ENCODE assay signal across 21 mouse cellular contexts in the genomic region with DNA sequence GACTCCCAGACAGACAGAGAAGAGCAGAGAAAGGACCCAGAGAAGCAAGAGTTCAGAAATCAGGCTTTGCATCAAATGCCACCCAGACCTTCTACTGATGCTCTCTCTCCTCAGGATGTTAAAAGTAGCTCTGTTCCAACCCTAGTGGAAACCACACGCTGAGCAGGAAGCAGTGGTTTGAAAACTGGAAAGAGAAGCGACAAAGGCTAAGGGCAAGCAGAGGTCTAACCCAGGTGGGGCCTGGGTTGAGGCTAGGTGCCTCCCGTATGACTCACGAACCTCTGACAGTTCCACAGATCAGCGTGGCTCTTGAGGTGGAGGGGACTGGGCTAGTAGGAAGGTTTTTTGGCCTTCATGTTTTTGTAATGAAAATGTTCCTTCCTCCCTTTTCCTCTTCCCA. TPM values are rescaled to one million over a fixed set of nuclear protein-coding genes. Genes with fewer than 3 reads are reported as not detected.
DNase-seq lines count a peak whose midpoint lies in the region; ATAC-seq and TF ChIP-seq lines count a peak whose summit lies in the region.
"Had no signal": no experiment of that assay in that cellular context is flagged by ENCODE, and none has a peak within 500 bp of the region (broad histone marks: within the 10 kb centered on the region; RNA-seq: fewer than 3 reads in every experiment).

No protein-coding gene starts in this region.

- no peak overlapping the region for H3K4me3 ChIP-seq in spleen, adult 2 months (ENCODE audit: extremely low read depth, insufficient read depth, insufficient read length)
- no peak overlapping the region for H3K4me3 ChIP-seq in thymus, adult 2 months (ENCODE audit: control insufficient read depth, insufficient read depth, low read length)
- no peak overlapping the region for H3K4me3 ChIP-seq in forebrain, embryonic 10.5 days
- H3K4me3 ChIP-seq in midbrain, postnatal 0 days (ENCODE audit: low read depth, low read length), result no peak overlapping the region
- H3K4me3 ChIP-seq: erythroblast, embryonic 14.5 days; heart, embryonic 13.5 days; midbrain, embryonic 12.5 days; myocyte had no signal

- H3K4me1 ChIP-seq in spleen, adult 2 months (ENCODE audit: control insufficient read depth, insufficient read depth, insufficient read length), result peaks cover 22% of the 10 kb centered on the region
- peaks cover 39% of the 10 kb centered on the region for H3K4me1 ChIP-seq in thymus, adult 2 months (replicated peaks; ENCODE audit: control insufficient read depth, insufficient read depth, low read length)
- peaks cover 32% of the 10 kb centered on the region for H3K4me1 ChIP-seq in forebrain, embryonic 10.5 days
- peaks cover 4% of the 10 kb centered on the region; the same call in 1 of the 2 replicates for H3K4me1 ChIP-seq in midbrain, postnatal 0 days (ENCODE audit: insufficient read depth, low read length)

- no peak overlapping the region for H3K4me2 ChIP-seq in midbrain, postnatal 0 days (ENCODE audit: low read depth, low read length, poor library complexity, severe bottlenecking)
- H3K4me2 ChIP-seq: heart, embryonic 13.5 days; midbrain, embryonic 12.5 days had no signal

- no peak for TF ChIP-seq CTCF in spleen, adult 2 months (IDR thresholded peaks at IDR 0.05; ENCODE audit: extremely low read depth, insufficient read depth, insufficient read length, insufficient replicate concordance)
- no peak for TF ChIP-seq CTCF in thymus, adult 2 months (IDR thresholded peaks at IDR 0.05; ENCODE audit: borderline replicate concordance, control insufficient read depth, extremely low read depth, insufficient read depth, low read length, poor library complexity)
- TF ChIP-seq CTCF in midbrain, postnatal 0 days (IDR thresholded peaks at IDR 0.05), result no peak

- no peaks in the 10 kb centered on the region for H3K36me3 ChIP-seq in spleen, adult 2 months (ENCODE audit: control insufficient read depth, insufficient read depth, low read length)
- H3K36me3 ChIP-seq in thymus, adult 2 months (ENCODE audit: control insufficient read depth, insufficient read depth, low read length), result no peaks in the 10 kb centered on the region
- H3K36me3 ChIP-seq in forebrain, embryonic 10.5 days (replicated peaks), result no peaks in the 10 kb centered on the region
- H3K36me3 ChIP-seq in midbrain, postnatal 0 days (ENCODE audit: insufficient read depth, low read length), result no peaks in the 10 kb centered on the region
- H3K36me3 ChIP-seq: heart, embryonic 13.5 days; midbrain, embryonic 12.5 days had no signal

- H3K27me3 ChIP-seq in spleen, adult 2 months (ENCODE audit: control insufficient read depth, insufficient read depth, low read length), result no peaks in the 10 kb centered on the region
- no peaks in the 10 kb centered on the region for H3K27me3 ChIP-seq in thymus, adult 2 months (ENCODE audit: control insufficient read depth, insufficient read depth, low read length)
- peaks cover 22% of the 10 kb centered on the region for H3K27me3 ChIP-seq in forebrain, embryonic 10.5 days (ENCODE audit: poor library complexity, severe bottlenecking)
- no peaks in the 10 kb centered on the region for H3K27me3 ChIP-seq in midbrain, postnatal 0 days (ENCODE audit: insufficient read depth, low read length)
- H3K27me3 ChIP-seq: Patski had no signal

- ATAC-seq in midbrain, postnatal 0 days (ENCODE audit: low FRiP score), result no peak
- ATAC-seq: forebrain, embryonic 16.5 days; Patski had no signal

- H3K9ac ChIP-seq in midbrain, postnatal 0 days (replicated peaks; ENCODE audit: low read length, poor library complexity, severe bottlenecking), result no peak overlapping the region
- H3K9ac ChIP-seq: heart, embryonic 13.5 days; midbrain, embryonic 12.5 days had no signal

- H3K9me3 ChIP-seq in forebrain, embryonic 10.5 days, result no peaks in the 10 kb centered on the region
- H3K9me3 ChIP-seq in midbrain, postnatal 0 days (ENCODE audit: low read length), result no peaks in the 10 kb centered on the region
- H3K9me3 ChIP-seq: heart, embryonic 13.5 days; midbrain, embryonic 12.5 days had no signal

- WGBS in spleen, adult 2 months, result 19% methylated on average over 5 of the region's 5 CpGs
- 3% methylated on average over 5 of the region's 5 CpGs for WGBS in thymus, adult 2 months
- 90% methylated on average over 5 of the region's 5 CpGs for WGBS in forebrain, embryonic 10.5 days
- 88% methylated on average over 5 of the region's 5 CpGs for whole genome bisulfite sequencing in midbrain, postnatal 0 days

- H3K27ac ChIP-seq in spleen, adult 2 months (ENCODE audit: insufficient read depth, low read length), result peak overlapping the region; percentile 52; the same call in 1 of the 2 replicates
- no peak overlapping the region for H3K27ac ChIP-seq in thymus, adult 2 months (ENCODE audit: control insufficient read depth, insufficient read depth, low read length)
- H3K27ac ChIP-seq in forebrain, embryonic 10.5 days, result no peak overlapping the region
- H3K27ac ChIP-seq in midbrain, postnatal 0 days (ENCODE audit: low read depth, low read length), result no peak overlapping the region
- H3K27ac ChIP-seq: heart, embryonic 13.5 days; midbrain, embryonic 12.5 days had no signal

- DNase-seq in spleen, adult 2 months (ENCODE audit: low read depth in 1 of 2, low spot score in 2 of 2), result peak in 1 of 2 experiments; percentile 19
- no peak for DNase-seq in spleen, adult 18-20 months
- peak; percentile 86 for DNase-seq in induced T-regulatory cell, adult 2 months (ENCODE audit: low read depth)
- DNase-seq in thymus, adult 2 months, result peak; percentile 62
- DNase-seq in forebrain, embryonic 10.5 days (ENCODE audit: extremely low spot score, low spot score), result no peak
- DNase-seq in midbrain, postnatal 0 days (ENCODE audit: low spot score), result no peak
- no peak for DNase-seq in right cerebral cortex, adult 18-20 months
- no peak for DNase-seq in frontal cortex, postnatal 25 days (ENCODE audit: low spot score in 2 of 2)
- DNase-seq: cerebellum, postnatal 25 days; heart, adult 11 months; heart, postnatal 36 days; kidney, postnatal 4 days; liver; lung, adult 18-20 months; lung, postnatal 36 days had no signal

- TF ChIP-seq POLR2A in spleen, adult 2 months (IDR thresholded peaks at IDR 0.05; ENCODE audit: low read depth, low read length), result no peak
- no peak for TF ChIP-seq POLR2A in thymus, adult 2 months (IDR thresholded peaks at IDR 0.05; ENCODE audit: control insufficient read depth, extremely low read depth, insufficient read depth, low read length, poor library complexity)

RNA-seq across cellular contexts. Expression of a gene that starts 4.9 kb away (rescaled TPM):
- 21.1 and 25.6 TPM in 2 replicates for polyA plus RNA-seq in spleen, adult 2 months (2012; rRNA removed)
- polyA plus RNA-seq in thymus, adult 2 months (2012; rRNA removed), result 49.1 and 52.4 TPM in 2 replicates
- polyA plus RNA-seq in forebrain, embryonic 10.5 days (2016; fragmentation: Nextera tagmentation; extraction: Ambion mirVana), result 41.2 and 43.2 TPM in 2 replicates
- total RNA-seq in midbrain, postnatal 0 days (2014; rRNA removed), result 47.1 and 49.2 TPM in 2 replicates
- 32.7 and 34.9 TPM in 2 replicates for polyA plus RNA-seq in midbrain, postnatal 0 days (2015; fragmentation: Nextera tagmentation; extraction: Ambion mirVana)

RNA-seq across cellular contexts. Expression of a gene that starts 9.6 kb away (rescaled TPM):
- 154 and 176 TPM in 2 replicates for polyA plus RNA-seq in spleen, adult 2 months (2012; rRNA removed)
- 304 and 334 TPM in 2 replicates for polyA plus RNA-seq in thymus, adult 2 months (2012; rRNA removed)
- polyA plus RNA-seq in forebrain, embryonic 10.5 days (2016; fragmentation: Nextera tagmentation; extraction: Ambion mirVana), result 0.44 and 0.76 TPM in 2 replicates
- 0.55 and 1.7 TPM in 2 replicates for total RNA-seq in midbrain, postnatal 0 days (2014; rRNA removed)
- polyA plus RNA-seq in midbrain, postnatal 0 days (2015; fragmentation: Nextera tagmentation; extraction: Ambion mirVana), result 0.69 and 1.2 TPM in 2 replicates

Comparison
In these comparisons a context has a peak if more than half of its experiments do, and no peak if none do; other contexts are left out.
1. DNase-seq: peak in induced T-regulatory cell, adult 2 months (single experiment) and thymus, adult 2 months (single experiment); none in spleen, adult 18-20 months (0 of 2), forebrain, embryonic 10.5 days (single experiment), midbrain, postnatal 0 days (single experiment), right cerebral cortex, adult 18-20 months (single experiment) and frontal cortex, postnatal 25 days (0 of 2).
2. RNA of a gene that starts 9.6 kb away (polyA plus RNA-seq): 304 to 334 TPM in thymus, adult 2 months and 154 to 176 TPM in spleen, adult 2 months; 0.69 to 1.2 TPM in midbrain, postnatal 0 days and 0.44 to 0.76 TPM in forebrain, embryonic 10.5 days; every median in the first group is over 10 times any median in the second.